Mouse (Mus musculus) CH12.LX (cell line): ENCODE measurements around the gene Cntn2. TPM values are rescaled to one million over a fixed set of nuclear protein-coding genes. Genes with fewer than 3 reads are reported as not detected.

Experiments used
- DNase-seq: peaks from one replicate; pipeline ENCODE4 v3.0.0-alpha.2; 2013; ENCODE audit errors: extremely low read depth
- H3K27ac ChIP-seq: 2 replicates; pipeline ENCODE4 v1.5.1; 2012; ENCODE audit warnings: low read depth, mild to moderate bottlenecking, control low read depth, moderate library complexity; ENCODE audit not compliant: insufficient read depth
- H3K27me3 ChIP-seq: replicated peaks from 2 replicates; pipeline ENCODE3; 2012; ENCODE audit warnings: inconsistent platforms
- H3K36me3 ChIP-seq, 2 experiments: replicated peaks in 1 of 2; 2 replicates each; pipeline versions ENCODE3 to v1.6.1; 2012; ENCODE audit warnings: inconsistent platforms in 1 of 2, low read length in 1 of 2, mild to moderate bottlenecking in 1 of 2, mixed read lengths in 1 of 2, moderate library complexity in 1 of 2; ENCODE audit not compliant: control insufficient read depth in 1 of 2, insufficient read depth in 1 of 2
- H3K4me1 ChIP-seq, 2 experiments: 2 replicates each; pipeline ENCODE4 v1.6.1; 2012; ENCODE audit warnings: inconsistent platforms in 1 of 2, moderate library complexity in 1 of 2; ENCODE audit not compliant: insufficient read depth in 2 of 2, control insufficient read depth in 1 of 2
- H3K4me2 ChIP-seq: 2 replicates; pipeline ENCODE4 v1.6.1; 2012; ENCODE audit warnings: low read depth, mild to moderate bottlenecking, control low read depth; ENCODE audit not compliant: poor library complexity, insufficient read depth, severe bottlenecking
- H3K4me3 ChIP-seq, 3 experiments: fragments of 150-350 bp in 1 of 3; sonication (generic) in 1 of 3; replicated peaks in 1 of 3; 2 replicates each; pipeline versions ENCODE3 to v1.5.1; 2011 to 2012; ENCODE audit warnings: low read depth in 2 of 3, low read length in 2 of 3, mild to moderate bottlenecking in 2 of 3, moderate library complexity in 2 of 3, control low read depth in 1 of 3, improper control_type of control experiment in 1 of 3, inconsistent platforms in 1 of 3, mixed read lengths in 1 of 3; ENCODE audit not compliant: poor library complexity in 1 of 3
- H3K79me2 ChIP-seq: replicated peaks from 2 replicates; pipeline ENCODE4 v1.6.1; 2012; ENCODE audit warnings: mild to moderate bottlenecking, moderate library complexity; ENCODE audit not compliant: control insufficient read depth, poor library complexity, insufficient read depth, severe bottlenecking; ENCODE audit errors: extremely low read depth
- H3K9ac ChIP-seq: 2 replicates; pipeline ENCODE4 v1.6.1; 2012; ENCODE audit warnings: low read depth, mild to moderate bottlenecking, control low read depth, moderate library complexity; ENCODE audit not compliant: insufficient read depth
- H3K9me3 ChIP-seq: replicated peaks from 2 replicates; pipeline ENCODE3; 2012; ENCODE audit warnings: low read length, inconsistent platforms, mixed read lengths
- BHLHE40 ChIP-seq: IDR thresholded peaks from 2 replicates; pipeline ENCODE4 v1.6.1; 2011; ENCODE audit warnings: mild to moderate bottlenecking, low read depth, low read length, improper control_type of control experiment
- CHD1 ChIP-seq: IDR thresholded peaks from 2 replicates; pipeline ENCODE4 v1.6.1; 2012; ENCODE audit warnings: low read depth, low read length, improper control_type of control experiment, inconsistent platforms
- CHD2 ChIP-seq: IDR thresholded peaks from 2 replicates; pipeline ENCODE4 v1.6.1; 2011; ENCODE audit warnings: low read length, improper control_type of control experiment
- CTCF ChIP-seq, 2 experiments: IDR thresholded peaks in 1 of 2; conservative IDR thresholded peaks in 1 of 2; 2 replicates each; pipeline ENCODE4 v1.5.1; 2011 to 2012; ENCODE audit warnings: low read depth in 2 of 2, low read length in 2 of 2, improper control_type of control experiment in 1 of 2, inconsistent platforms in 1 of 2, mild to moderate bottlenecking in 1 of 2, moderate library complexity in 1 of 2
- GABPA ChIP-seq: IDR thresholded peaks from 2 replicates; pipeline ENCODE4 v1.6.1; 2012; ENCODE audit warnings: low read depth, low read length, improper control_type of control experiment, inconsistent platforms; ENCODE audit not compliant: insufficient replicate concordance
- IRF4 ChIP-seq: IDR thresholded peaks from 2 replicates; pipeline ENCODE4 v1.6.1; 2014; ENCODE audit warnings: low read depth, mild to moderate bottlenecking, inconsistent platforms, low read length, improper control_type of control experiment
- JUN ChIP-seq: IDR thresholded peaks from 2 replicates; pipeline ENCODE4 v1.6.1; 2011; ENCODE audit warnings: low read depth, mild to moderate bottlenecking, low read length, improper control_type of control experiment, moderate library complexity; ENCODE audit not compliant: insufficient read depth
- KAT2A ChIP-seq: IDR thresholded peaks from 2 replicates; pipeline ENCODE4 v1.6.1; 2012; ENCODE audit warnings: low read length, improper control_type of control experiment, inconsistent platforms; ENCODE audit not compliant: insufficient replicate concordance
- MAX ChIP-seq: IDR thresholded peaks from 2 replicates; pipeline ENCODE4 v1.6.1; 2011; ENCODE audit warnings: low read length, improper control_type of control experiment
- MXI1 ChIP-seq: IDR thresholded peaks from 2 replicates; pipeline ENCODE4 v1.6.1; 2011; ENCODE audit warnings: mild to moderate bottlenecking, low read depth, low read length, improper control_type of control experiment
- NELFE ChIP-seq: IDR thresholded peaks from 2 replicates; pipeline ENCODE4 v1.6.1; 2011; ENCODE audit warnings: low read depth, low read length, improper control_type of control experiment
- NRF1 ChIP-seq: IDR thresholded peaks from 2 replicates; pipeline ENCODE4 v1.6.1; 2014; ENCODE audit warnings: low read depth, mild to moderate bottlenecking, inconsistent platforms, low read length, improper control_type of control experiment, moderate library complexity
- RCOR1 ChIP-seq: conservative IDR thresholded peaks from 2 replicates; pipeline ENCODE4 v1.6.1; 2012; ENCODE audit warnings: low read depth, mild to moderate bottlenecking, inconsistent platforms, low read length, improper control_type of control experiment
- ZC3H11A ChIP-seq: IDR thresholded peaks from 2 replicates; pipeline ENCODE4 v1.6.1; 2012; ENCODE audit warnings: low read depth, mild to moderate bottlenecking, inconsistent platforms, low read length, improper control_type of control experiment
- ZKSCAN1 ChIP-seq: IDR thresholded peaks from 2 replicates; pipeline ENCODE4 v1.6.1; 2012; ENCODE audit warnings: low read depth, inconsistent platforms, low read length, improper control_type of control experiment, borderline replicate concordance
- ZMIZ1 ChIP-seq: IDR thresholded peaks from 2 replicates; pipeline ENCODE4 v1.6.1; 2012; ENCODE audit warnings: low read depth, mild to moderate bottlenecking, inconsistent platforms, low read length, improper control_type of control experiment
- dilution Hi-C: fragments of 300-500 bp; cut with MboI; formaldehyde crosslinking; loops from 2 replicates; pipeline ENCODE4 v1.14.3; 2020; ENCODE audit warnings: low sequenced_read_pairs; ENCODE audit not compliant: extremely low pct_unique_long_range_greater_than_20kb, extremely low pct_ligation_motif_present
- in situ Hi-C: fragments of 300-500 bp; cut with MboI; formaldehyde crosslinking; loops from 3 replicates; pipeline ENCODE4 v1.14.3; 2019; ENCODE audit warnings: low sequenced_read_pairs, low pct_ligation_motif_present, low pct_unique_long_range_greater_than_20kb, mixed read lengths
- polyA plus RNA-seq: library from polyadenylated mRNA; unstranded; fragments of >175 nt; gene quantifications from 2 replicates; pipeline ENCODE4 v1.2.1, GENCODE M21; 2012; ENCODE audit warnings: low read depth; ENCODE audit not compliant: insufficient read length
- total RNA-seq, 2 experiments: library from RNA; depleted of rRNA; stranded (reverse); fragments of 300-350 nt in 1 of 2; fragments of >200 nt in 1 of 2; gene quantifications; 2 replicates each; pipeline ENCODE4 v1.2.3; 2012 to 2014

Gene Cntn2
- total and polyA plus RNA-seq, 3 experiments, result 0.04 to 0.05 (median 0.04) TPM

GRCm38 (mm10) chr1:132511521-132511920, 31.5 kb downstream of the Cntn2 start:
- Histone ChIP-seq H3K79me2 (no peaks in the 10 kb centered on the region), H3K27ac (no peak overlapping the region), H3K4me1 (no peaks in the 10 kb centered on the region), H3K9me3 (no peaks in the 10 kb centered on the region), H3K27me3 (peaks cover 16% of the 10 kb centered on the region), H3K4me2 (no peak overlapping the region), H3K4me3 (no peak overlapping the region), H3K9ac (no peak overlapping the region), H3K36me3 (peaks cover 15 to 33% of the 10 kb centered on the region in 2 experiments)
- DNase-seq, result no peak
- TF ChIP-seq NRF1, result no peak
- TF ChIP-seq IRF4, result no peak
- no peak for TF ChIP-seq CHD1
- TF ChIP-seq BHLHE40, result no peak
- no peak for TF ChIP-seq MXI1
- no peak for TF ChIP-seq KAT2A
- TF ChIP-seq GABPA, result no peak
- no peak for TF ChIP-seq MAX
- no peak for TF ChIP-seq ZKSCAN1
- TF ChIP-seq CHD2, result no peak
- no peak for TF ChIP-seq ZMIZ1
- TF ChIP-seq RCOR1, result no peak
- dilution Hi-C loops, result no loop called here
- in situ Hi-C loops, result no loop called here

- H3K9me3 ChIP-seq, result no peaks in the 10 kb centered on the region
- H3K27me3 ChIP-seq, result peaks cover 12% of the 10 kb centered on the region
- H3K79me2 ChIP-seq, result no peaks in the 10 kb centered on the region
- no peak overlapping the region for H3K9ac ChIP-seq
- DNase-seq, result no peak
- peaks cover 25 to 51% of the 10 kb centered on the region in 2 experiments for H3K36me3 ChIP-seq
- H3K27ac ChIP-seq, result no peak overlapping the region
- no peaks in the 10 kb centered on the region for H3K4me1 ChIP-seq
- H3K4me3 ChIP-seq, result no peak overlapping the region
- no peak for TF ChIP-seq ZC3H11A
- TF ChIP-seq KAT2A, result no peak
- no peak for TF ChIP-seq ZMIZ1
- no peak for TF ChIP-seq CTCF (conservative IDR thresholded peaks at IDR 0.05 in 1 of 2, IDR thresholded peaks at IDR 0.05 in 1 of 2; ENCODE audit: low read depth in 2 of 2, low read length in 2 of 2)
- TF ChIP-seq JUN, result no peak
- TF ChIP-seq NELFE, result no peak
- TF ChIP-seq MXI1, result no peak
- TF ChIP-seq, all 38 proteins: peak for 0
- dilution Hi-C loops, result no loop called here
- no peak overlapping the region for H3K4me2 ChIP-seq
- in situ Hi-C loops, result no loop called here
Measured at GRCm38 (mm10) chr1:132509771-132510170, 33.3 kb downstream of the Cntn2 start.
